In genomic region chr10:80011740-80012139, GRCm38 (mm10) we compare ENCODE assay signal across 25 mouse cellular contexts.
"Had no signal": no experiment of that assay in that cellular context is flagged by ENCODE, and none has a peak within 500 bp of the region (broad histone marks: within the 10 kb centered on the region; RNA-seq: fewer than 3 reads in every experiment).

No protein-coding gene starts in this region.

- H3K4me3 ChIP-seq: embryonic facial prominence, embryonic 10.5 days; embryonic facial prominence, embryonic 12.5 days; embryonic facial prominence, embryonic 13.5 days; embryonic facial prominence, embryonic 15.5 days; erythroblast, embryonic 14.5 days; forebrain, embryonic 10.5 days; forebrain, embryonic 12.5 days; forebrain, embryonic 13.5 days; forebrain, embryonic 15.5 days; gastrocnemius, adult 2 months; heart, adult 2 months had no signal

- DNase-seq: cerebellum, adult 2 months; cerebellum, adult 8-10 months; cerebellum, adult 9-10 months; cerebellum, adult 9-11 months; cerebellum, postnatal 10 days; cerebellum, postnatal 14 days; cerebellum, postnatal 25 days; embryo, embryonic 11 days; forebrain, postnatal 0 days; gastrocnemius, adult 2 months; gastrocnemius, postnatal 10 days; gastrocnemius, postnatal 14 days; gastrocnemius, postnatal 25 days; gastrocnemius, postnatal 36 days; heart, adult 18-20 months; heart, adult 2 months had no signal

- H3K4me1 ChIP-seq: embryonic facial prominence, embryonic 12.5 days; forebrain, embryonic 12.5 days; forebrain, embryonic 13.5 days; forebrain, embryonic 15.5 days had no signal

- H3K27ac ChIP-seq: embryonic facial prominence, embryonic 10.5 days; embryonic facial prominence, embryonic 12.5 days; embryonic facial prominence, embryonic 13.5 days; embryonic facial prominence, embryonic 15.5 days; forebrain, embryonic 10.5 days; forebrain, embryonic 12.5 days; forebrain, embryonic 13.5 days; forebrain, embryonic 15.5 days; gastrocnemius, adult 2 months; heart, adult 2 months had no signal
